Mouse (Mus musculus) cerebellum, adult 2 months (tissue): ENCODE results near the gene Frrs1l.

Experiments used
- CTCF ChIP-seq: fragments of 200-500 bp; IDR thresholded peaks from 2 replicates; pipeline ENCODE4 v1.5.1; 2011; ENCODE audit warnings: low read depth, mild to moderate bottlenecking, control low read depth, low read length, moderate library complexity, borderline replicate concordance; ENCODE audit not compliant: insufficient read depth
- POLR2A ChIP-seq: fragments of 200-500 bp; IDR thresholded peaks from 2 replicates; pipeline ENCODE4 v1.6.1; 2011; ENCODE audit warnings: low read length, control low read depth, borderline replicate concordance; ENCODE audit not compliant: insufficient read depth

- TF ChIP-seq CTCF (no peak), POLR2A (no peak)
These were observed 26.4 kb upstream of the Frrs1l start for GRCm38 (mm10) chr4:57016366-57017171.
